Mouse (Mus musculus) T-helper 1 cell (primary cell): ENCODE data around the gene Fgl2.

ENCODE experiments used
- in situ Hi-C: fragments of 300-600 bp; cut with MboI, MseI; formaldehyde crosslinking; loops from one replicate; pipeline ENCODE4 v1.15.1; 2025; ENCODE audit warnings: high pct_unique_total_duplicates

The Fgl2 gene

DNA sequence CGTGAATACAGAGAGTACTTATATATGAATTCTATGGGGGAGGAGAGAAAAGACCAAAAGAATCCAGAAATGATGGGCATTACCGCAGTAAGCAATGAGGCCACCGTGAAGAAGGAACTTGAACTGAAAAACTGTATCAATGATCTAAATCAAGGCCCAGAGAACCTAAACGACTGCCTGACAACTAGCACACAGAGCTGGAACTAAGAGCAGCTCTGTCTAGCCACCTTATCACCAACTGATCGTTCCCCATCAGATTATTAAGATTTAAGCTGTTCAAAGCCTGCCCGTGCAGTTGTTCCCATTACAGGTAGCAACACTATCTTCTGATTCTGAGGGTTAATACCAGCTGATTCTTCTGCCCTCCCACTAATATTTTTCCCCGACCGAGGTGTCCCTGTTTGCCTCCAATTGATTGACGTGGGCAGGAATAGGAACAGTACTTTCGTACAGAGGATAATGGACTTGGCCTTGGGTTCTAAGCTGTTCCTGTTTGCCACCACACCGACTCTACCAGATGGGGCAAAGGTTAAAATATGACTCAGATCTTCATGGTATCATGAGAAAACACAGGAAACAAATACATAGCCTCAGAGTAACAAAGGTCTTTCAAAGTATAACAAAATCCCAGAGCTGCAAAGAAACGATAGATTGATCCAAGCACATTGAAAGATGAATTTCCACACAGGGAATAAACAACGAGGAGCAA is 12.0 kb downstream of the Fgl2 start:
- in situ Hi-C loops = no loop called here

DNA sequence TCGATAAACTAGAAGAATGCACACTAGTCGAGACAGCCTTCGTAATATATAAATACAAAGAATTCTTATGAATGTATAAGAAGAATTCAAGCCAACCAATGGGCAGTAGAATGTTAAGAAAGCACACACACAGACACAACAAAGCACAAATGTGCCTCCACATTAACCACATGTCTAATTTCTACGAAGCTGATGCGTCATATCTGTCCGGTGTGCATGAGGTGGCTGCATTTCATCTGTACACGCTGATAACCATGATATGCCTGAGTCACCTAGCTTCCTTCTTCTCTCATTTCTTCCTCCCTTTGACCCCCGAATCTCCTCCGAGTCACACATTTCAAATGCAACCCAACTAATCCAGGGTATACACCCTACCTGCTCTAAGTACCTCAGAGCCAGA is 12.5 kb downstream of the Fgl2 start:
- in situ Hi-C loops = no loop called here

DNA sequence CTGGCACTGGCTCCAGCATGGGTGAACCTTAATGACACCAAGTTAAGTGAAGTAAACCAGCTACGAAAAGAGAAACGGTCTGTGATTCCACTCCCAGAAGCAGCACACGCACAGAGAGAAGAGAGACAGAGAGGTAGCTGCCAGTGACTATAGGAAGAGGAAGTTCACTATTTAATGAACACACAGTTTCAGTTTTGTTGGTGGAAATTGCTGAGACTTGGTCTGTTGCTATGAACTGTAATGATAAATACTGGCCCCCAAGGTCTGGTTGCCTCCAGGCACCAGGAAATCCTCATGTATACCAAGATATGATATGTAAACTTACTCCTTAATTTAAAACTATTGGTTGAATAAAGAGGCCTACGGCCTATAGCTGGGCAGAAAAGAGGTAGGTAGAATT is 14.0 kb downstream of the Fgl2 start:
- in situ Hi-C loops = no loop called here

DNA sequence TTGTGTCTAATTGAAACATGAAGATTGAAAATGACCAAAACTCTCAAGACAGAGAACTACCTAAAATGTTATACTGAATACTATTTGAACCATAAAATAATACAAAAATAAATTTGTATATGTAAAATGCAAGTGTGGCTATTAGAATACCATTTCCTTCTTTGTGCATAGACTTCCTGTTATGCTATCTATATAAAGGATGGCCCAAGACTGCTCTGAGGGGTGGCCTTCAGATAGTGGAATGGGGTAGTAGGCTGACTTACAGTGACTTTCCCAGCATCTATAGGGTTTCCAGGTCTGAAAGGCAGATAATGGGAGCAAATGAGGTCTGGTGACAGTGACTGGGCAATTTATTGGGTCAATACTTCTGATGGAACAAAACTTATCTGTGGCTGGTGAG is 14.9 kb downstream of the Fgl2 start:
- in situ Hi-C loops = no loop called here

DNA sequence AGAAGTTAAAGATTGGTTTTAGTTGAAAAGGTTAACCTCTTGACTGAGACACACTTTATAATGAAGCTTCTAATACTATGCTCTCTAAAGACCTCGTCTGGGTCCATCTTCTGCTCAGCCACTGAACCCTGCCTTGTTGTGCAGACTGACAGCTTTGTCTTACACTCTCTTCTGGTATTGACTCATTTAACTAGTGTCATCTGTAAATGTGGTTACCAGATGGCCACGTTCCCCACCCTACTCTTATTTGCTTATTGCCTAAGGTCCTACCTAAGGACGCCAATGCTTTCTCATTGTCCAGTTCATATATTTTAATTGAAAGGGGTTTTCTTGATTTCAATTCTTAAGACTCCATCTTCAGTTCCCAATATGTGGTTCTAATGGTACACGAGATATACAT is 16.4 kb downstream of the Fgl2 start:
- in situ Hi-C loops = no loop called here

DNA sequence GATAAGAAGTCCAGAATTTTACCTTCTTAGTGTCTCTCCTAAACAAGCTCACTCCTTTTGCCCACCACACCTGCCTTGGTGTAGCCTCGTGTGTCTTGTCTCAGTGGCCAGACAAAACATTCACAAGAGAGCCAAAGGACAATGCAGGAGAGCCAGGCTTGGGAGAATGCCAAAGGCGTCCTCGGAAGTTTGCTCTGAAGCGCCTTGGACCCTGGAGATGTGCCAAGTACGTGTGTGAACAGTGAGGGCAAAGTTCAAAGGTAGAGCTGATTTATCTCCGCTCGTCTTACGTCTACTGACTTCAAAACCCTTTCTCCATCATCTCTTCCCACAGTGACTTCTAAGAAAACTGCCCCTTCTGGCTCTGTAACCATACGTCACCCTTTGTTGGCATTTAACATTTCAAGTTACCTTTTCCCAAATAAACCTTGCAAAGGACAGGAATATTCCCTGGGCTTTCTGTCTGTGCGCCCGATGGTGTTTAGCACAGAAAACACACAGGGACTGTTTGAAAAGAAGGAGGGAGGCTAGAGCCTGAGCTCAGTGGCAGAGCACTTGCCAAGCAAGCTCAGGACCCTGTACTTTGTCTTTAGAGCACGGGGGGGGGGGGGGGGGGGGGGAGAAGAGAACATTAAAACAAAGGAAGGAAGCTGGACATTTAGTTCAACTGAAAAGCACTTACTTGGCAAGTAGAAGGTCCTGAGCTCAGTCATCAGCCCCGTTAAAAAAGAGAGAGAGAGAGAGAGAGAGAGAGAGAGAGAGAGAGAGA is 19.4 kb downstream of the Fgl2 start:
- in situ Hi-C loops = no loop called here

DNA sequence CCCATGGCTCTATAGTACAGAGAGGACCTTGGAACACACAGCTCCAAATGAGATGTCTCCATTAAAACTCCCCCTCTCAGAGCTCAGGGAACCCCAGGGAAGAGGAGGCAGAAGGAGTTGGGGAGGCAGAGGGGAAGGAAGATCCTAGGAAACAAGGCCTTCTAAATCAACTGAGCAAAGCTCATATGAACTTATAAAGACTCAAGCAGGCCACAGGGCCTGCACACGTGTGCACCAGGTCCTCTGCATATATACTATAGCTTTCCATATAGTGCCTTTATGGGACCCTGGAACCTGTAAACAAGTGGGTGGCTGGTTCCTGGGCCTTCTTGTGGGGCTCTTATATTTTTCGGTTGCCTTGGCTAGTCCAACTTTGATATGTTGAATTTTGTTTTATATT is 22.1 kb downstream of the Fgl2 start:
- in situ Hi-C loops = no loop called here

DNA sequence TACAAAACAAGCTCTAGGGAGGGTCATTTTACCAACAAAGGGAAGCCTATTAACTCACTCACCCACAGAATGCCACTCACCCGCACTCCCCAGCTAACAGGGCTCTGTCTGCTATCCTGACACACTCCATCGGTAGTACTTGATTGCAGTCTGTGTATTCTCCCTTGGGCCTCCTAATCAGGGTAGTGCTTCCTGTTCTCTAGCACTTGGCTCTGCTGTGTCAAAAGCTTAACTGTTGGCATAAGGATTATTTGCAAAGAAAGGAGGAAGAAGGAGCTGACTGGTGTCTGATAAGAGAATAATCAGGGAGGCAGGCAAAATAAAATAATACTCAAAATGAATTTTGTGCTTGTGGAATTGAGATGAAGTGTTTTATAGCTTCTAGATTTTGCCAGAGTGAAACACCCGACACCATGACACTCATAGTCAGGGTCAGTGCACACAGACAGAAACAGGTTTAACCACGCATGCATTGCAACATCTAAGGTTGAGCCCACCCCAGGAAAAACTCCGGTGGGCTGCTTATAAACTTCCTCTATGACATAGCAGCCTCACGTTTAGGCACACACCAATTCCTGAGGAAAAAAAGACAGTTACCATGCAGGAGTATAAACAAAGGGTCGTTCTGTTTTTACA is 22.9 kb downstream of the Fgl2 start:
- in situ Hi-C loops = no loop called here

DNA sequence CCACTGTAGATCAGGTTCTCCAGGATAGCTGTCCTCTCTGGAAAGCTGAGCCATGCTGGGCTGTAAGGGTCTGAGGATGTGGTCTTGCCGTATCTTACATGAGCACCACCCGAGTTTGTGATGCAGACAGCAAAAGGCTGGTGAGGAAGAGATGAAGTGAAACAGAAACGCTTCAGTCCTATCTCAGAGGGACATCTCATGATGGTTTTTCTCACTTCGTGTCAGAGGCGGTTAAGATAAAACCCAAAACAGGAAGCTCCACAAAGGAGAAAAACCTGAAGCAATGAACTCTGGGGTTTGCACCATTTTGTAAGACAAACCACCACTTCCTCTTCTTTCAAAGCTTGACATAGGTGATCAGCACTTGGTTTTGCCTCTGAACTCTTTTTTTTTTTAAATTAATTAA is 38.8 kb downstream of the Fgl2 start:
- in situ Hi-C loops = no loop called here

DNA sequence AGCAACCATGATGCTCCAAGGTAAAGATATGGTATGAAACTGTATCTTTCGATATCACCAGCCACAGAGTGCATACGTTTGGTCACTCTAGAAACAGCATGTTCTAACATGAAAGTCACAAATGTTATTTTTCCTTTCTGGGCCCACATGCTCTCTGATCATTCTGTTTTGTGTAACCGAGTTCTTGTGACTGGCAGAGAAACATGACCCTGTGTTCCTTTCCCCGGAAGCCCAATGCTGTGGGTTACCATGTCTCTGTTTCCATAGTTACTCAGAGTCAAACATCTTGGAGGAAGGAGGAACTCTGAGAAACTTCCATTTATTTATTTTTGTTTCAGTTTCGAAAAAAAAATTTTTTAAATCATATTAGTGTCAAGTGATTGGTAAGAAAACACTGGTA is 39.6 kb downstream of the Fgl2 start:
- in situ Hi-C loops = no loop called here

DNA sequence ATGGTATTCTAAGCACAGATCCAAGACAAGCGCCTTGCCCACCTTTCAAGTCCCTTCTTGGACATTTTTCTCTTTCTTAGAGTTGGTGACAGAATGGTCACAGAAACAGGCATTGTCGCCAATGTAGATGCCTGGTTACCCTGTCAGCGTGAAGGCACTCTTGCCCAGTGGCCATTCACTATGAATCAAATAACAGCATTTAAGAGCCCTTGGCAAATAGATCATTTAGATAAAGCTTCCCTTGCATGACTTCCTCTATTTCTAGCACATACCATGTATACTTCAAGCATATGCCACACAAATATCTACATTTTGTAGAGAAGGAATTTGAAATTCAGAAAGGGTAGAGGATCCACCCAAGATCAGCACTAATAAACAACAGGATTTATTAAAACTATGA is 40.9 kb downstream of the Fgl2 start:
- in situ Hi-C loops = no loop called here

DNA sequence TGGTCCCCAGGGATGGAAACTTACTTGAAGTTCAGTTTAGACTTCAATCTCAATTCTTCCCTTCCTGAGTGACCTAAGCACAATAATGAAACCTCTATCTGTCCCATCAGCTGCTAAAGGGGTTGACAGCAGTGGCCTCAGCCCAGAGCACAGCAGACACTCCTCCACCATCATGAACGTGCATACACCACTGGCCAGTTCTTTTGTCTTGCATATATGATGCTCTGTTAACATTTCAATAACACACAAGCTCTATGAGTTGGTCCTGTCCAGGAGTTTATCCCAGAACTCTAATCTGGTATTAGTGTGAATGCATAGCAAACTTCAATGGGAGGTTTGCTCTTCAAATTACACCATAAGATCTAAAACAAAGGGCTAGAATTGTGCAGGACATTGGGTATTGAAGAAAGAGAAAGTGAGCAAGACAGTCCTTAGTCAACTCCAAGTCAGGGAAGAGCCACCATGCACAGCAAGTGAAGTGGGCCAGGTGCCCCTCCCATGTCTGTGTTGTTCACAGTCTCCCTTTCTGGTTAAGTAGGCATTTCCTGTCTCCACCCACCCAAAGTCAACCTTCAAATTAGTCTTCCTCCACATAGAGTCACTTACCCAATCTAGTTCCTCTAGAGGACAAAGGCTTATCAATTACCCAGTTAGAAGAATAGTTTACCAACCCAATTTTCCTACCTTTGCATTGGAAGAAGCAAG is 41.8 kb downstream of the Fgl2 start:
- in situ Hi-C loops = no loop called here

DNA sequence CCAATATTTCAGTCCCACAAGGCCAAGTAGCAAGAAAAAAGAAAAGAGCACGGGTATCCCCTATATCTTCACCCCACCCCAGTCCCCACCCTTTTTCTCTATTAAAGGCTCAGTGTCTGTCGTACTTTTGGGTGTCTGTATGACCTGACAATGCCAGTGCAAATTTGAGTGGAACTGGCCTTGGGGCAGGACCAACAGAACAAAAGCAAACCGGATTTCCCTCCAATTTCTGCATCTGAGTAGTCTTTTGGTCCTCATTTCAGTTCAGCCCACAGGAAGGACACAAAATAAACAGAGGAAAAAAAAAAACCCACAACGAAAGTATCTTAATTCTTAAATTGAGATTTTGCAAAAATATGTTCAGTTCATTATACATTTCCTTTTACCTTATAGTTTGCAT is 46.2 kb downstream of the Fgl2 start:
- in situ Hi-C loops = loop anchor here (5.0 kb wide), 2 partner anchors 86 to 156 kb away; no protein-coding TSS in a partner anchor

DNA sequence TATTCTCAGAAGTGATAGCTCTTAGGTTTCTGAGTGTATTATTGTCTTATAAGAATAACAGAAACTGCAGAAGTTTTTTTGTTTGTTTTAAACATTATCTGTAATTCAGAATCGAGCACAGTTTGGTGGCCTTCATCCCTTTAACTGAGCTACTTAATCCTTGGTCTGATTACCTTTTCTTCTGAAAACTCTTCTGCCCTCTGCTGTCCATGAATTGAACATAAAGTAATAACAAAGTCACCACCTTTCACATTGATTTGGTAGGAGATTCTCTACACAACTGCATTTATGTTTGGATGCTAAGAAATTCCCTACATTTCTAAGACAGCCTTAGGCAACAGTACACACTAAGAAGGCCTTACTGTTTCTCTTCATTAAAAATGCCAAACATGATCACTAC is 48.2 kb downstream of the Fgl2 start:
- in situ Hi-C loops = loop anchor here (10.0 kb wide), 1 partner anchor 224 kb away; the partner anchor contains the start of genes Armc10 and Fbxl13

DNA sequence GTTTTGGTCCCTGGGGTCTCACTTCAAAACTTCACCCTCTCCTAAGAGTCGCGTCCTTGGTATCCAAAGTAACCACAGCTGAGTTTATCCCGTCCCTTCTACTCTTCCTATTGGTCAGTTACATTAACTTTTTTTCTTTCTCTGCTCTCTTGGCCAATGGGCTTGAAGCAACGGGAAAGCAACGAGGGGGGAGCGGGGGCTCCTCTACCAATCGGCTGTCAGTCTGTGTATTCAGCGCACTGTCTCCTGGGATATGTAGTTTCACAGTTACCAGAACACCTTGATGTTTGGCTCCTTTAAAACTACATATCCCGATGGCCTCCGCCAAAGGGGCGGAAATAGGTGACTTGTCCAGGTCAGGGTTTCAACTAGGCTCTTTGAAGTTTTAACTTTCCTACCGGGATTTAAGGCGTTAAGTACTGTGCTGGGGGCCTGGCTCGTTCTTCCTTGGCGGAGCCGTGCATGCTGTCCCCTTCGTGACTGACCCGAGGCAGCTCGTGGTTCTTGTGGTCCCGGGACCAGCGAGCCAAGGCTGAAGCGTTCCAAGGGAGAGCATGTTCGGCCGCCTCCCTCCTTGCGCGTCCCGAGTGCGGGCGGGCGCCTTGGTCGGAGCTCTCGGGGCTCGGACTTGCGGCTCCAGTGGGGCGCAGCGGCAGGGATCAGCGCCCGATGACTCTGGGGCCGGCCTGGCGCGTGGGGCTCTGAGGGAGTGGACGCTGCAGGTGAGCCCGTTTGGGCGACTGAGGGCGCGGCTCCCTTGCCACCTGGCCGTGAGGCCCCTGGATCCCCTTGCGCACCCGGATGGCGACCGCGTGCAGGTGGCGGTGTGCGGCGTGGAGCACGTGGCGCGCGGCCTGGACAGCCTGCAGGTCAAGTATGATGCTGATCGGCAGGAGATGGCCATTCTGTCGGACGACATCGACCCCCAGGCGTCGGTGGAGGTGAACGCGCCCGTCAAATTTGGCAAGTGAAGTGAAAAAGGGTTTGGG is 52.5 kb downstream of the Fgl2 start, which contains the start of the genes Ccdc146 and Fam185a:
TSS of gene Ccdc146 (minus strand) at position 64 of the 989 bp plus-strand sequence.
TSS of gene Fam185a (plus strand) at position 345 of the 989 bp plus-strand sequence.
- in situ Hi-C loops = loop anchor here (10.0 kb wide), 1 partner anchor 220 kb away; the partner anchor contains the start of genes Armc10 and Fbxl13

DNA sequence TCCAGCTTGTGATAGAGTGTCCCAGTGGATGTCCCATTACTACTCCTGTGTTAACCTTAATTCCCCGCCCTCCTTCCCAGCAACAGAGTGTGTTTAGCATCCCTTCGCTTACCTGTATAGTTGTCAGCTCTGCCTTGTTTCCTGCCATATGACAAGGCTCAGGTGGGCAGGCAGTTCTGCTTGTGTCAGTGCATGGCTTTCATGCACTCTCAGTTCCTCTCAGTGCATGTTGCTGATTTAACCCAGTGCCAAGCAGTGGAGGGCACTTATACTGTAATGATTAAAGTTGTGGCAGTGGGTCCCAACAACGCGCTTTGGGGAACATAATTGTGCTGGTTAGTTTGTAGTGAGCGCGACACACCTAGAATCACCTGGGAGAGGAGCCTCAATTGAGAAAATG is 54.2 kb downstream of the Fgl2 start:
- in situ Hi-C loops = loop anchor here (10.0 kb wide), 1 partner anchor 218 kb away; the partner anchor contains the start of genes Armc10 and Fbxl13
